ENCODE assay signal across 10 mouse cellular contexts in genomic region chr4:137380702-137381605, GRCm38 (mm10). TPM values are rescaled to one million over a fixed set of nuclear protein-coding genes. Genes with fewer than 3 reads are reported as not detected.
DNase-seq lines count a peak whose midpoint lies in the region; ATAC-seq lines count a peak whose summit lies in the region.
"Had no signal": no experiment of that assay in that cellular context is flagged by ENCODE, and none has a peak within 500 bp of the region (broad histone marks: within the 10 kb centered on the region; RNA-seq: fewer than 3 reads in every experiment).

No protein-coding gene starts in this region.

- 39% methylated on average over 14 of the region's 16 CpGs for WGBS in midbrain, embryonic 11.5 days
- WGBS in midbrain, embryonic 15.5 days = 40% methylated on average over 15 of the region's 16 CpGs

- H3K9me3 ChIP-seq in midbrain, embryonic 11.5 days (ENCODE audit: control insufficient read depth, low read length) = no peaks in the 10 kb centered on the region
- H3K9me3 ChIP-seq in midbrain, embryonic 15.5 days = no peaks in the 10 kb centered on the region

- H3K4me3 ChIP-seq in midbrain, embryonic 11.5 days (ENCODE audit: low read depth, low read length) = no peak overlapping the region
- H3K4me3 ChIP-seq in midbrain, embryonic 15.5 days = no peak overlapping the region

- H3K27ac ChIP-seq in midbrain, embryonic 11.5 days (ENCODE audit: low read depth, low read length) = no peak overlapping the region
- H3K27ac ChIP-seq in midbrain, embryonic 15.5 days = no peak overlapping the region

- H3K27me3 ChIP-seq in midbrain, embryonic 11.5 days (ENCODE audit: control insufficient read depth, insufficient read depth, low read length) = no peaks in the 10 kb centered on the region
- H3K27me3 ChIP-seq in midbrain, embryonic 15.5 days (replicated peaks) = no peaks in the 10 kb centered on the region; the same call in 1 of the 2 replicates

- no peak overlapping the region for H3K4me2 ChIP-seq in midbrain, embryonic 11.5 days
- H3K4me2 ChIP-seq in midbrain, embryonic 15.5 days = no peak overlapping the region

- DNase-seq in heart, adult 11 months = peak; percentile 91
- no peak for DNase-seq in heart, postnatal 4 days
- DNase-seq in midbrain, embryonic 11.5 days (ENCODE audit: low spot score, missing footprints) = peak; percentile 77
- peak; percentile 60 for DNase-seq in liver
- peak; percentile 45 for DNase-seq in yolk sac, embryonic 10.5 days (ENCODE audit: low spot score)
- no peak for DNase-seq in urinary bladder, postnatal 25 days (ENCODE audit: low spot score)
- DNase-seq in adrenal gland, postnatal 4 days (ENCODE audit: low spot score in 2 of 2) = no peak

- no peaks in the 10 kb centered on the region for H3K4me1 ChIP-seq in midbrain, embryonic 11.5 days (ENCODE audit: control insufficient read depth, insufficient read depth, low read length)
- no peaks in the 10 kb centered on the region for H3K4me1 ChIP-seq in midbrain, embryonic 15.5 days

- no peak for ATAC-seq in midbrain, embryonic 11.5 days (ENCODE audit: low FRiP score)
- no peak for ATAC-seq in midbrain, embryonic 15.5 days (replicated peaks)
- ATAC-seq: forebrain, embryonic 16.5 days had no signal

- no peak overlapping the region for H3K9ac ChIP-seq in midbrain, embryonic 11.5 days (ENCODE audit: low read length)
- H3K9ac ChIP-seq in midbrain, embryonic 15.5 days = no peak overlapping the region

- no peaks in the 10 kb centered on the region for H3K36me3 ChIP-seq in midbrain, embryonic 11.5 days (ENCODE audit: control insufficient read depth, insufficient read depth, low read length)
- H3K36me3 ChIP-seq in midbrain, embryonic 15.5 days (replicated peaks) = no peaks in the 10 kb centered on the region

RNA-seq across cellular contexts. Expression of gene Cdc42, which starts 23.4 kb away (rescaled TPM):
- 100 to 1,000 TPM; 276 to 285 TPM for total RNA-seq in heart, postnatal 4 days (2021)
- 710 and 751 TPM in 2 replicates for polyA plus RNA-seq in midbrain, embryonic 11.5 days (2014; fragmentation: Nextera tagmentation; extraction: Ambion mirVana)
- 902 and 940 TPM in 2 replicates for polyA plus RNA-seq in midbrain, embryonic 15.5 days (2015; fragmentation: Nextera tagmentation; extraction: Ambion mirVana)
- total RNA-seq in adrenal gland, postnatal 4 days (2021) = 100 to 1,000 TPM; 407 to 413 TPM

RNA-seq across cellular contexts. Expression of gene Cela3a, which starts 28.6 kb away (rescaled TPM):
- not detected for total RNA-seq in heart, postnatal 4 days (2021)
- not detected in 2 replicates for polyA plus RNA-seq in midbrain, embryonic 11.5 days (2014; fragmentation: Nextera tagmentation; extraction: Ambion mirVana)
- not detected in 2 replicates for polyA plus RNA-seq in midbrain, embryonic 15.5 days (2015; fragmentation: Nextera tagmentation; extraction: Ambion mirVana)
- total RNA-seq in adrenal gland, postnatal 4 days (2021) = 1 to 10 TPM in 1 of 2 experiments, not detected in 1; 8.3 TPM
- total RNA-seq: layer of hippocampus, postnatal 14 days had no signal
- polyA plus RNA-seq: forebrain, embryonic 16.5 days had no signal

RNA-seq across cellular contexts. Expression of gene Cela3b, which starts 49.4 kb away (rescaled TPM):
- total RNA-seq in heart, postnatal 4 days (2021) = not detected
- not detected in 2 replicates for polyA plus RNA-seq in midbrain, embryonic 11.5 days (2014; fragmentation: Nextera tagmentation; extraction: Ambion mirVana)
- not detected in 2 replicates for polyA plus RNA-seq in midbrain, embryonic 15.5 days (2015; fragmentation: Nextera tagmentation; extraction: Ambion mirVana)
- 100 to 1,000 TPM in 1 of 2 experiments, not detected in 1; 918 TPM for total RNA-seq in adrenal gland, postnatal 4 days (2021)
- total RNA-seq: layer of hippocampus, postnatal 14 days had no signal
- polyA plus RNA-seq: forebrain, embryonic 16.5 days had no signal

Comparison
In these comparisons a context has a peak if more than half of its experiments do, and no peak if none do; other contexts are left out.
1. DNase-seq: peak in heart, adult 11 months (single experiment), midbrain, embryonic 11.5 days (single experiment), liver (single experiment) and yolk sac, embryonic 10.5 days (single experiment); none in heart, postnatal 4 days (single experiment), urinary bladder, postnatal 25 days (single experiment) and adrenal gland, postnatal 4 days (0 of 2).